Mouse (Mus musculus) MEL (cell line): Measurements from ENCODE around the gene Ptprn2.

Source experiments
- BHLHE40 ChIP-seq: IDR thresholded peaks from 2 replicates; pipeline ENCODE4 v1.6.1; 2012; ENCODE audit warnings: low read depth, mild to moderate bottlenecking, inconsistent platforms, low read length, improper control_type of control experiment, borderline replicate concordance
- CTCF ChIP-seq, 3 experiments: IDR thresholded peaks in 2 of 3; conservative IDR thresholded peaks in 1 of 3; 2 replicates each; pipeline ENCODE4 v1.5.1; 2011 to 2012; ENCODE audit warnings: low read length in 3 of 3, low read depth in 2 of 3, mild to moderate bottlenecking in 2 of 3, improper control_type of control experiment in 1 of 3, inconsistent platforms in 1 of 3, mixed read lengths in 1 of 3, moderate library complexity in 1 of 3; ENCODE audit not compliant: control insufficient read depth in 1 of 3, insufficient read depth in 1 of 3, poor library complexity in 1 of 3, severe bottlenecking in 1 of 3
- EP300 ChIP-seq, 2 experiments: IDR thresholded peaks; 2 replicates each; pipeline ENCODE4 v1.6.1; 2011; ENCODE audit warnings: improper control_type of control experiment in 2 of 2, low read length in 2 of 2, low read depth in 1 of 2, mild to moderate bottlenecking in 1 of 2
- GATA1 ChIP-seq: IDR thresholded peaks from 2 replicates; pipeline ENCODE4 v1.6.1; 2011; ENCODE audit warnings: low read depth, low read length, improper control_type of control experiment
- MYC ChIP-seq: IDR thresholded peaks from 2 replicates; pipeline ENCODE4 v1.6.1; 2011; ENCODE audit warnings: low read depth, mild to moderate bottlenecking, low read length, improper control_type of control experiment, moderate library complexity
- POLR2A ChIP-seq, 2 experiments: IDR thresholded peaks; 2 replicates each; pipeline ENCODE4 v1.6.1; 2011 to 2012; ENCODE audit warnings: low read length in 2 of 2, mild to moderate bottlenecking in 2 of 2, control low read depth in 1 of 2, improper control_type of control experiment in 1 of 2, low read depth in 1 of 2, moderate library complexity in 1 of 2; ENCODE audit not compliant: control insufficient read depth in 1 of 2, insufficient read depth in 1 of 2, poor library complexity in 1 of 2
- SIN3A ChIP-seq: IDR thresholded peaks from 2 replicates; pipeline ENCODE4 v1.6.1; 2012; ENCODE audit warnings: low read length, improper control_type of control experiment, inconsistent platforms
- TAL1 ChIP-seq: IDR thresholded peaks from 2 replicates; pipeline ENCODE4 v1.6.1; 2012; ENCODE audit warnings: mild to moderate bottlenecking, inconsistent platforms, low read length, moderate library complexity, mixed read lengths

DNA sequence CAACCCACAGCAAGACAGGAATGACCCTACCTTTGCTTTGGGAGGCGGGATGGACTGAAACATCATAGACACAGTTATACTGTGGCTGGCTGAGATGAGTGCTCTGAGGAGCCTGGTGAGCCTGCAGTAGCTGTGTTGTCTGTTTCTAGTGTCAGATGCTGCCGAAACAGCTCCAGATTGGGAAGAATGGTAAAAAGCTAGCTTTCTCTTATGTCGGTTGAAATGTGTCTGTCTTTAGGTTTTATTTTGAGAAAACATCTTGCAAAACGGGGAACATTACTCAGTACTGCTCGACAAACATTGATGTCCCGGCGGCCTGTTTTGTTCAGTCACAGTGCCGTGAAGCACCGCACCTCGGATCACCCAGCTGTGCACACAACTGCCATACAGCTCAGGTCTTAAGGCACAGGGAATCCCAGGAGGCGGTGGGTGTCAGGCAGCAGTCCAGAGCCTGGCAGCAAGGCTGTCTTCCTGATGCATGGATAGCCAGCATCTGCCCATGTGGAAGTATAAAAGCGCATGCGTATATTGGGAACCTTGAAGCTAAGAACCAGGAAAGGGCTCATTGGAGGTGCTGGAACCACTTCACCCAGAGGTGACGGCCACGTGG is 689.7 kb downstream of the Ptprn2 start:
- no peak for TF ChIP-seq CTCF (IDR thresholded peaks at IDR 0.05 in 2 of 3, conservative IDR thresholded peaks at IDR 0.05 in 1 of 3; ENCODE audit: control insufficient read depth in 1 of 3, insufficient read depth in 1 of 3, low read depth in 2 of 3, low read length in 3 of 3, poor library complexity in 1 of 3, severe bottlenecking in 1 of 3)
- TF ChIP-seq MYC: no peak
- TF ChIP-seq EP300 (IDR thresholded peaks at IDR 0.05; ENCODE audit: low read depth in 1 of 2, low read length in 2 of 2): no peak
- TF ChIP-seq GATA1: no peak
- TF ChIP-seq TAL1: no peak
- no peak for TF ChIP-seq SIN3A
- TF ChIP-seq POLR2A (IDR thresholded peaks at IDR 0.05; ENCODE audit: control insufficient read depth in 1 of 2, insufficient read depth in 1 of 2, low read depth in 1 of 2, low read length in 2 of 2, poor library complexity in 1 of 2): no peak
- no peak for TF ChIP-seq BHLHE40
